Mouse (Mus musculus) MEL-GATA-1-ER (cell line): ENCODE measurements around the gene Ncbp1.

Source experiments
- DNase-seq: peaks from one replicate; pipeline ENCODE4 v3.0.0-alpha.2; 2012; ENCODE audit warnings: low read depth; ENCODE audit errors: extremely low read depth

The Ncbp1 gene

GRCm38 (mm10) chr4:46138287-46139222, at the start of gene Ncbp1, which contains the start of gene Tstd2:
TSS of gene Ncbp1 (plus strand) at chr4:46138613.
TSS of gene Tstd2 (minus strand) at chr4:46138694.
- DNase-seq: peak; percentile 54

- no peak for DNase-seq
These were observed 48.8 kb upstream of the Ncbp1 start for GRCm38 (mm10) chr4:46089524-46090125.

GRCm38 (mm10) chr4:46092429-46093076, 45.9 kb upstream of the Ncbp1 start:
- no peak for DNase-seq

GRCm38 (mm10) chr4:46094916-46095825, 43.2 kb upstream of the Ncbp1 start:
- no peak for DNase-seq

- no peak for DNase-seq
These were observed 42.6 kb upstream of the Ncbp1 start for GRCm38 (mm10) chr4:46095826-46096159.

- no peak for DNase-seq
These were observed 41.9 kb upstream of the Ncbp1 start for GRCm38 (mm10) chr4:46096546-46096945.

- no peak for DNase-seq
These were observed 40.8 kb upstream of the Ncbp1 start for GRCm38 (mm10) chr4:46097591-46097990.

GRCm38 (mm10) chr4:46099132-46099531, 39.3 kb upstream of the Ncbp1 start:
- no peak for DNase-seq

- no peak for DNase-seq
These were observed 37.9 kb upstream of the Ncbp1 start for GRCm38 (mm10) chr4:46100539-46100938.

- DNase-seq: no peak
These were observed 37.2 kb upstream of the Ncbp1 start for GRCm38 (mm10) chr4:46101211-46101711.

GRCm38 (mm10) chr4:46102078-46102769, 36.2 kb upstream of the Ncbp1 start:
- DNase-seq: no peak

GRCm38 (mm10) chr4:46110084-46110483, 28.3 kb upstream of the Ncbp1 start:
- no peak for DNase-seq

GRCm38 (mm10) chr4:46111361-46111760, 27.1 kb upstream of the Ncbp1 start:
- no peak for DNase-seq

- DNase-seq: no peak
These were observed 23.1 kb upstream of the Ncbp1 start for GRCm38 (mm10) chr4:46115308-46115707.

- no peak for DNase-seq
These were observed 21.8 kb upstream of the Ncbp1 start for GRCm38 (mm10) chr4:46116544-46117175.

GRCm38 (mm10) chr4:46117536-46117935, 20.9 kb upstream of the Ncbp1 start:
- no peak for DNase-seq

GRCm38 (mm10) chr4:46119514-46120094, 18.8 kb upstream of the Ncbp1 start:
- DNase-seq: no peak

- no peak for DNase-seq
These were observed 17.6 kb upstream of the Ncbp1 start for GRCm38 (mm10) chr4:46120767-46121166.

GRCm38 (mm10) chr4:46123358-46123757, 15.1 kb upstream of the Ncbp1 start:
- DNase-seq: no peak
